Mouse (Mus musculus): ENCODE measurements around the gene Glod4. TPM values are rescaled to one million over a fixed set of nuclear protein-coding genes. Genes with fewer than 3 reads are reported as not detected.

Glod4 gene
- polyA plus RNA-seq, 1 experiment, result 165 TPM

DNA sequence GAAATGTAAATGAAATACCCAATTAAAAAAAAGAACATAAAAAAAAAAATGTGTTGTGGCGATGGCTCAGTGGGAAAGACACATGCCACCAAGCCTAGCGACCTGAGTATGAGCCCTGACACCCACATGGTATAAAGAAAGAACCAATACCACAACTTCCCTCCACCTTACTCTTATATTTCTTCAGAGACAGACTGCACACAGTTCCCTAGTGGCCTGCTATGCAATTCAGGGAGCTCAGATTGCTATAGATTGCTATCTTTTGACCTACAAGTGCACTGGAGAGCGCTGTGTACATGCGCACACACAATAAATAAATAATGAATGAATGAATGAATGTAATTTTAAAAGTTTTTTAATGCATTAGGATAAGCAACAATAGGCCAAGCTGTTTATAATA lies 59.8 kb downstream of the Glod4 start:
- H3K4me3 ChIP-seq (ENCODE audit: low read depth, low read length), result no peak overlapping the region
- no peak overlapping the region for H3K27ac ChIP-seq (ENCODE audit: insufficient read depth, low read length)
- H3K9me3 ChIP-seq (replicated peaks; ENCODE audit: control insufficient read depth, insufficient read depth, low read length, poor library complexity, severe bottlenecking), result no peaks in the 10 kb centered on the region
- no peaks in the 10 kb centered on the region for H3K36me3 ChIP-seq (ENCODE audit: control insufficient read depth, insufficient read depth, low read length, poor library complexity, severe bottlenecking)
- TF ChIP-seq EP300 (IDR thresholded peaks at IDR 0.05; ENCODE audit: insufficient read depth, low read depth, low read length) (no peak), CTCF (IDR thresholded peaks at IDR 0.05; ENCODE audit: low read depth, low read length) (no peak), POLR2A (IDR thresholded peaks at IDR 0.05; ENCODE audit: insufficient read depth, low read length) (no peak)
- no peaks in the 10 kb centered on the region for H3K27me3 ChIP-seq (ENCODE audit: control insufficient read depth, insufficient read depth, low read length, poor library complexity, severe bottlenecking)
- H3K9ac ChIP-seq (ENCODE audit: low read depth, poor library complexity, severe bottlenecking), result no peak overlapping the region
- no peaks in the 10 kb centered on the region for H3K4me1 ChIP-seq (ENCODE audit: control insufficient read depth, insufficient read depth, low read length)

DNA sequence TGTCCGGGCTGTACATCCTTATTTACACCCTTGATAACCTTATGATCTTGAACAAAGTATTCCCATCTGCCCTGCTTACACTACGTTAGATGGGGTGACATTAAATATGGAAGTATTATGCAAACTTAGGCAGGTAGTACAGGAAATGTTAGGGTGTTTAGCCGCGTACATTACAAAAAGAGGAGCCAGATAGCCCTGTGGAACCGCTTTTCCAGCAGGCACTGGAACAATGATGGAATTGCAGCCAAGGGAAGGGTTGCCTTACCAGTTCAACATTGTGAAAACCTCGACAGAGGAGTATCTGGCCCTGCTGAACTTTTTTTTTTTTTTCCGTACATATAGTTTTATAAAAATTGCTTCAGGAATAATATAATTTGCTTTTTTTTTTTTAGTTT lies 63.4 kb downstream of the Glod4 start:
- no peaks in the 10 kb centered on the region for H3K4me1 ChIP-seq (ENCODE audit: control insufficient read depth, insufficient read depth, low read length)

DNA sequence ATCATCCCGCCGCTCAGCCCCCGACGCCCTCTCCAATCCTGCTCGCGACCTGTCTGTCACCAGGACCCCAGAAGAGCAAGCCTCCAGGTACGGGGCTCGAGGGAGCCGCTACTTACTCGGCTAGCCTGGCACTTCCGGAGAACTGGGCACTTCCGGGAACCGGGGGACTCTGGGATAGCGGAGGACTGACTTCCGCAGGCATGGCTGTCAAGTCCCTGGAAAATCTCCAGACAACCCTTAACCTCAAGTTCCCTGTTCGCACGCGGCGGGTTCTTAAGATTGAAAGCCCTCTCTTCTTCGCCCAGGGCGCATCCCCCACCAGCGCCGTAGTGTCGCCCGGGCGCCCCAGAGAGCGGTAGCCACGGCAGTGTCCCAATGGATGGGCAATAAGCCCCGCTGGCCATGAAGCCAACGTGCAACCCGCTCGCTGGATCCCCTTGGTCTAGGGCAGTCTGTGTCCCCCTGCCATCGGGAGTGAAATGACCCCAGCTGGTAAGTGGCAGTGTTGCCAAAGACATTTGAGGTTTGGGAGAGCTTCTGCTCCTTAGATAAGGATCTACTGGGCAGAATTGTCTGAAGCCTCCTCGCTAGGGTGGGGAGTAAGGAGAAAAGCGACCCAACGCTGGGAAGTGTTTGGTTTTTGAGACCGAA lies 63.9 kb downstream of the Glod4 start, which contains the start of the genes Vps53 and Fam57a:
Gene Vps53 (minus strand): TSS at position 153 of the 651 bp plus-strand sequence.
Gene Fam57a (plus strand): TSS at position 177 of the 651 bp plus-strand sequence.
- no peaks in the 10 kb centered on the region for H3K9me3 ChIP-seq (replicated peaks; ENCODE audit: control insufficient read depth, insufficient read depth, low read length, poor library complexity, severe bottlenecking)
- TF ChIP-seq CTCF (IDR thresholded peaks at IDR 0.05; ENCODE audit: low read depth, low read length) (no peak), POLR2A (IDR thresholded peaks at IDR 0.05; ENCODE audit: insufficient read depth, low read length) (peak; percentile 21)
- no peaks in the 10 kb centered on the region for H3K36me3 ChIP-seq (ENCODE audit: control insufficient read depth, insufficient read depth, low read length, poor library complexity, severe bottlenecking)
- H3K4me1 ChIP-seq (ENCODE audit: control insufficient read depth, insufficient read depth, low read length), result no peaks in the 10 kb centered on the region
- peak within 1 kb of the TSS; percentile 87 for H3K4me3 ChIP-seq (ENCODE audit: low read depth, low read length)
- H3K27ac ChIP-seq (ENCODE audit: insufficient read depth, low read length), result no peak within 1 kb of the TSS
- H3K27me3 ChIP-seq (ENCODE audit: control insufficient read depth, insufficient read depth, low read length, poor library complexity, severe bottlenecking), result no peaks in the 10 kb centered on the region
- peak within 1 kb of the TSS; percentile 57 for H3K9ac ChIP-seq (ENCODE audit: low read depth, poor library complexity, severe bottlenecking)

More for the DNA sequence above, 63.4 kb downstream of the Glod4 start:
- Histone ChIP-seq H3K36me3 (ENCODE audit: control insufficient read depth, insufficient read depth, low read length, poor library complexity, severe bottlenecking) (no peaks in the 10 kb centered on the region), H3K27ac (ENCODE audit: insufficient read depth, low read length) (no peak overlapping the region), H3K9me3 (replicated peaks; ENCODE audit: control insufficient read depth, insufficient read depth, low read length, poor library complexity, severe bottlenecking) (no peaks in the 10 kb centered on the region), H3K9ac (ENCODE audit: low read depth, poor library complexity, severe bottlenecking) (peak overlapping the region; percentile 57), H3K27me3 (ENCODE audit: control insufficient read depth, insufficient read depth, low read length, poor library complexity, severe bottlenecking) (no peaks in the 10 kb centered on the region), H3K4me3 (ENCODE audit: low read depth, low read length) (peak overlapping the region; percentile 87)
- no peak for TF ChIP-seq POLR2A (IDR thresholded peaks at IDR 0.05; ENCODE audit: insufficient read depth, low read length)
- no peak for TF ChIP-seq CTCF (IDR thresholded peaks at IDR 0.05; ENCODE audit: low read depth, low read length)
- no peak for TF ChIP-seq EP300 (IDR thresholded peaks at IDR 0.05; ENCODE audit: insufficient read depth, low read depth, low read length)

DNA sequence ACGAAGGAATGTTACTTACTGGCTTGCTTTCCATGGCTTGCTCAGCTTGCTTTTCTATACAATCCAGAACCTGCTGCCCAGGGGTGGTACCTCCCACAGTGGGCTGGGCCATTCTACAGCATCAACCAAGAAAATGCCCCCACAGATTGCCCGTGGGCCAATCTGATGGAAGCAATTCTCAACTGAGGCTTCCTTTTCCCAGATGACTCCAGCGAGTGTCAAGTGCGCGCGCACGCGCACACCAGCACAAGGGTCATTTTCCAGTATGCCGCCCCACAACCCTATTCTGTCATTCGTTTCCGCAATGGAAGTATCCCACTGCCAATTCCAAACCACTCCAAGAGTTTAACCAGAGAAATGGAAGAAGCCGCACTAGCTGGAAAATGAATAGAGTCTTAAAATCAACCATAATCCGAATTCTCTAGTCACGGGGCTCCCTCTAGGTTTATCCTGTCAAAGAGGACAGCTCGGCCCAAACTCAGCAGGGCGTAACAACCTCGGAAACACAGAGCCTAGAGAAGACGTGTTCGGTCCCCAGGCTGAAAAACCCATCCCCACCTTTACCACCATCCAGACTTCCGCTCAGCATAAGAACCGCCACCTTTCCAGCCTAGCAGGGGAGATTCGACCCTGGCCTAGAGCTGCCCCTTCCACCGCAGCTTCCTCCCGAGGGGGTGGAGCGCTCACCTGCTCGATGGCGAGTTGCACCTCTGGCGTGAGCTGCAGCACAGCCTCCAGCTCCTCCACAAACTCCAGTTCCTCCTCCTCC lies 64.6 kb downstream of the Glod4 start:
- H3K9ac ChIP-seq (ENCODE audit: low read depth, poor library complexity, severe bottlenecking), result peak overlapping the region; percentile 57
- no peaks in the 10 kb centered on the region for H3K27me3 ChIP-seq (ENCODE audit: control insufficient read depth, insufficient read depth, low read length, poor library complexity, severe bottlenecking)
- H3K36me3 ChIP-seq (ENCODE audit: control insufficient read depth, insufficient read depth, low read length, poor library complexity, severe bottlenecking), result no peaks in the 10 kb centered on the region
- H3K9me3 ChIP-seq (replicated peaks; ENCODE audit: control insufficient read depth, insufficient read depth, low read length, poor library complexity, severe bottlenecking), result no peaks in the 10 kb centered on the region
- no peaks in the 10 kb centered on the region for H3K4me1 ChIP-seq (ENCODE audit: control insufficient read depth, insufficient read depth, low read length)
- TF ChIP-seq EP300 (IDR thresholded peaks at IDR 0.05; ENCODE audit: insufficient read depth, low read depth, low read length) (no peak), POLR2A (IDR thresholded peaks at IDR 0.05; ENCODE audit: insufficient read depth, low read length) (no peak), CTCF (IDR thresholded peaks at IDR 0.05; ENCODE audit: low read depth, low read length) (no peak)
- peak overlapping the region; percentile 87 for H3K4me3 ChIP-seq (ENCODE audit: low read depth, low read length)
- no peak overlapping the region for H3K27ac ChIP-seq (ENCODE audit: insufficient read depth, low read length)

DNA sequence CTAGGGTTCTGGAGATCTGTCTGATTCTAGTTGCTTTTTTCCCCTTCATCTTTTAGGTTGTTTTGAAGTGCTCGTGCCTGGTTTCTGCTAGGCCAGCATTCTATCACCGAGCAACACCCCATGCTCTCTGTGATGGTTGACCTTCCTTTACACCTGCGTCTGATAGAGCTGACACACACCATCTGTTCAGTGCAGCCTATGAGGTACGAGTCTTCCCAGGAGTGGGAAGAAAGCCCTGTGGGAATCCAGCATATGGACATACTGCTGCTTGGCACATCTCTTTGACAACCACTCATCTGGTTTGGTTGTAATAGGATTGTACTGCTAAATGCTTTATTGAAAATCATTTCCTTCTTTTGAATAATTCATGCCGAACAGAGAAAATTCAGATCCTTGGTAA lies 73.3 kb downstream of the Glod4 start:
- no peak overlapping the region for H3K9ac ChIP-seq (ENCODE audit: low read depth, poor library complexity, severe bottlenecking)
- H3K4me1 ChIP-seq (ENCODE audit: control insufficient read depth, insufficient read depth, low read length), result no peaks in the 10 kb centered on the region
- H3K4me3 ChIP-seq (ENCODE audit: low read depth, low read length), result no peak overlapping the region
- H3K9me3 ChIP-seq (replicated peaks; ENCODE audit: control insufficient read depth, insufficient read depth, low read length, poor library complexity, severe bottlenecking), result no peaks in the 10 kb centered on the region
- TF ChIP-seq EP300 (IDR thresholded peaks at IDR 0.05; ENCODE audit: insufficient read depth, low read depth, low read length) (no peak), CTCF (IDR thresholded peaks at IDR 0.05; ENCODE audit: low read depth, low read length) (no peak), POLR2A (IDR thresholded peaks at IDR 0.05; ENCODE audit: insufficient read depth, low read length) (no peak)
- H3K36me3 ChIP-seq (ENCODE audit: control insufficient read depth, insufficient read depth, low read length, poor library complexity, severe bottlenecking), result peaks cover 3% of the 10 kb centered on the region; the same call in 1 of the 2 replicates
- no peaks in the 10 kb centered on the region for H3K27me3 ChIP-seq (ENCODE audit: control insufficient read depth, insufficient read depth, low read length, poor library complexity, severe bottlenecking)
- no peak overlapping the region for H3K27ac ChIP-seq (ENCODE audit: insufficient read depth, low read length)

DNA sequence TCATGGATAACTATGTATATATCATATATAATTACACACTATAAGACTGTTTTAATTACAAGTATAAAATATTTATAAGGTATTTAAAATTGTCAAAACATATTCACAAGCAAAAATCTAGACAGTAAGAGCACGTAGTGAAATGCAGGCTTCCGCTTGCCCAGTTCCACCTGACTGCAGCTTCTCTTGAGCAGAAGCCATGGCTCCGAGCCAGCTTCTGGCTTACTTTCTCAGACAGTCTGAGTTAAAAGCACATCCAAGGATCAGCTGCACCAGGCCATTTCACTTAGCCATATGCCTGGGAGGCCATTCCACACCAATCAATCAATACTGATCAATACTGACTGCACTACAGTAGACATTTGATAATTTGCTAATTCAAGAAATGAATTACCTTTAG lies 74.5 kb downstream of the Glod4 start:
- H3K9ac ChIP-seq (ENCODE audit: low read depth, poor library complexity, severe bottlenecking), result no peak overlapping the region
- no peaks in the 10 kb centered on the region for H3K4me1 ChIP-seq (ENCODE audit: control insufficient read depth, insufficient read depth, low read length)
- no peak overlapping the region for H3K27ac ChIP-seq (ENCODE audit: insufficient read depth, low read length)
- TF ChIP-seq CTCF (IDR thresholded peaks at IDR 0.05; ENCODE audit: low read depth, low read length) (no peak), POLR2A (IDR thresholded peaks at IDR 0.05; ENCODE audit: insufficient read depth, low read length) (no peak), EP300 (IDR thresholded peaks at IDR 0.05; ENCODE audit: insufficient read depth, low read depth, low read length) (no peak)
- no peaks in the 10 kb centered on the region for H3K27me3 ChIP-seq (ENCODE audit: control insufficient read depth, insufficient read depth, low read length, poor library complexity, severe bottlenecking)
- H3K9me3 ChIP-seq (replicated peaks; ENCODE audit: control insufficient read depth, insufficient read depth, low read length, poor library complexity, severe bottlenecking), result no peaks in the 10 kb centered on the region
- peaks cover 3% of the 10 kb centered on the region; the same call in 1 of the 2 replicates for H3K36me3 ChIP-seq (ENCODE audit: control insufficient read depth, insufficient read depth, low read length, poor library complexity, severe bottlenecking)
- H3K4me3 ChIP-seq (ENCODE audit: low read depth, low read length), result no peak overlapping the region
